Mouse (Mus musculus) heart, adult 18-20 months (tissue): Measurements from ENCODE around the gene Tdrd7. TPM values are rescaled to one million over a fixed set of nuclear protein-coding genes. Genes with fewer than 3 reads are reported as not detected.

Experiments used
- total RNA-seq, 2 experiments: library from RNA; stranded (reverse); gene quantifications; 2 replicates each; pipeline ENCODE4 v1.2.3; 2021

The Tdrd7 gene
- total RNA-seq, 2 experiments from 2014 or later = 11.0 to 12.3 TPM

Other genes with a start within 250 kb of the Tdrd7 start
- 10 to 100 TPM; 12.6 to 14.6 TPM for gene Aldh1b1, start 166.3 kb upstream of the Tdrd7 start, total RNA-seq
- under 1 TPM; 0.23 to 0.30 TPM for gene Igfbpl1, start 138.4 kb upstream of the Tdrd7 start, total RNA-seq
- not detected for gene Stra6l, start 116.7 kb upstream of the Tdrd7 start, total RNA-seq
- under 1 TPM in 1 of 2 experiments, not detected in 1; 0.18 TPM for gene Ccdc180, start 75.0 kb upstream of the Tdrd7 start, total RNA-seq
- gene Tmod1, start 73.6 kb downstream of the Tdrd7 start, total RNA-seq = 100 to 1,000 TPM; 228 to 259 TPM
- 10 to 100 TPM; 20.4 to 20.9 TPM for gene Ncbp1, start 173.3 kb downstream of the Tdrd7 start, total RNA-seq
- gene Tstd2, start 173.4 kb downstream of the Tdrd7 start, total RNA-seq = 10 to 100 TPM; 15.0 to 17.3 TPM
- 1 to 10 TPM; 6.3 to 7.3 TPM for gene Xpa, start 231.0 kb downstream of the Tdrd7 start, total RNA-seq